Mouse (Mus musculus): ENCODE data around the gene H2-Ab1. TPM values are rescaled to one million over a fixed set of nuclear protein-coding genes. Genes with fewer than 3 reads are reported as not detected.

H2-Ab1 gene
- total RNA-seq, 1 experiment = 1.9 TPM

DNA sequence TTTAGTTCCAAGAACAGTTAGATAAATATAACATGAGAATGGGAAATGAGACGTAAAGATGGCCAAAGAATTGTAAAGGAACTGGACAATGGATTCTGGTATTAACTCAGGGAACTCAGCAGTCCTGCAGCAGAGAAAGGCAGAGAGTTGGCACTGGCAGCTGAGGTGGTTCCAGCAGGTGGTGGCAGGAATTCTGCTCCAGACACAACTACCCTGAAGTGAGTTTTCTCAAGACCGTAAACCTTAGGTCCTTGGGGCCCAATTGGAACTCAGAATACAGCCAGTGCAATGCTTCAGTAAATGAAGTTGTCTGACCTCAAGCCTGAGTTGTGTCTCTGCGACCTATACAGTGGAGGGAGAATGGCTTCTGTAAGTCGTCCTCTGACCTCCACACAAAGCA, 36.8 kb downstream of the H2-Ab1 start:
- Histone ChIP-seq H3K4me1 (ENCODE audit: control insufficient read depth in 2 of 2, insufficient read depth in 2 of 2, low read length in 2 of 2, poor library complexity in 1 of 2) (no peaks in the 10 kb centered on the region), H3K36me3 (ENCODE audit: control insufficient read depth, insufficient read depth, low read length, poor library complexity, severe bottlenecking) (no peaks in the 10 kb centered on the region), H3K9me3 (ENCODE audit: control insufficient read depth, insufficient read depth, low read depth, low read length) (no peaks in the 10 kb centered on the region), H3K27ac (ENCODE audit: insufficient read depth, low read depth, low read length, poor library complexity, severe bottlenecking) (no peak overlapping the region), H3K4me3 (ENCODE audit: insufficient read depth in 1 of 2, low read depth in 1 of 2, low read length in 2 of 2, poor library complexity in 1 of 2, severe bottlenecking in 1 of 2) (no peak overlapping the region), H3K9ac (ENCODE audit: insufficient read depth, low read depth, low read length, poor library complexity, severe bottlenecking) (no peak overlapping the region)
- in situ Hi-C loops (cut with MboI; ENCODE audit: low sequenced_read_pairs in 2 of 2, unreplicated experiment in 2 of 2) = no loop called here
- no peak for TF ChIP-seq CHD2 (IDR thresholded peaks at IDR 0.05; ENCODE audit: low read depth, low read length)
- TF ChIP-seq MAFK (IDR thresholded peaks at IDR 0.05; ENCODE audit: insufficient read depth, low read depth, low read length) = no peak
- no peak for TF ChIP-seq ZC3H11A (IDR thresholded peaks at IDR 0.05; ENCODE audit: borderline replicate concordance, low read depth, low read length)
- no peak for TF ChIP-seq HCFC1 (IDR thresholded peaks at IDR 0.05; ENCODE audit: borderline replicate concordance, insufficient read depth, low read length)
- TF ChIP-seq ZNF384 (IDR thresholded peaks at IDR 0.05; ENCODE audit: low read depth, low read length) = no peak
- DNase-seq (ENCODE audit: low read depth, low spot score) = no peak

DNA sequence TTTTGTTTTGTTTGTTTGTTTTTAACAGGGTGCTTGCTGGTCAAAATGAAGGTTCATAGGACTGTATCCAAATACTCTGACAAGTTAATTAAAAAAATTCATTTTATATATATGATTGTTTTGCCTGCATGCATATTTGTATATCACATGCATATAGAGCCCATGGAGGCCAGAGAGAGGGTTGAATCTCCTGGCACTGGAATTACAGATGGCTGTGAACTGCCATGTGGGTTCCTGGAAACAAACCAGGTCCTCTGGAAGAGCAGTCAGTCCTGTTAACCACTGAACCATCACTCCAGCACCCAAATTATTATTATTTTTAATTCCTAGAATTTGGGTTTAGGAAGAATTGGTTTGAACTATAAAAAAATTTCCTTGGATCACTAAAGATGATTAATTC, 37.8 kb downstream of the H2-Ab1 start:
- in situ Hi-C loops (cut with MboI; ENCODE audit: low sequenced_read_pairs in 2 of 2, unreplicated experiment in 2 of 2) = no loop called here
- Histone ChIP-seq H3K4me3 (ENCODE audit: insufficient read depth in 1 of 2, low read depth in 1 of 2, low read length in 2 of 2, poor library complexity in 1 of 2, severe bottlenecking in 1 of 2) (no peak overlapping the region), H3K27ac (ENCODE audit: insufficient read depth, low read depth, low read length, poor library complexity, severe bottlenecking) (no peak overlapping the region), H3K36me3 (ENCODE audit: control insufficient read depth, insufficient read depth, low read length, poor library complexity, severe bottlenecking) (no peaks in the 10 kb centered on the region), H3K9me3 (ENCODE audit: control insufficient read depth, insufficient read depth, low read depth, low read length) (no peaks in the 10 kb centered on the region), H3K4me1 (ENCODE audit: control insufficient read depth in 2 of 2, insufficient read depth in 2 of 2, low read length in 2 of 2, poor library complexity in 1 of 2) (peaks cover 0 to 3% of the 10 kb centered on the region in 2 experiments; a peak in 1 of 4 replicates), H3K9ac (ENCODE audit: insufficient read depth, low read depth, low read length, poor library complexity, severe bottlenecking) (no peak overlapping the region)
- DNase-seq (ENCODE audit: low read depth, low spot score) = no peak
- TF ChIP-seq HCFC1 (IDR thresholded peaks at IDR 0.05; ENCODE audit: borderline replicate concordance, insufficient read depth, low read length) (no peak), MAFK (IDR thresholded peaks at IDR 0.05; ENCODE audit: insufficient read depth, low read depth, low read length) (no peak), ZC3H11A (IDR thresholded peaks at IDR 0.05; ENCODE audit: borderline replicate concordance, low read depth, low read length) (no peak), CHD2 (IDR thresholded peaks at IDR 0.05; ENCODE audit: low read depth, low read length) (no peak), ZNF384 (IDR thresholded peaks at IDR 0.05; ENCODE audit: low read depth, low read length) (no peak)

DNA sequence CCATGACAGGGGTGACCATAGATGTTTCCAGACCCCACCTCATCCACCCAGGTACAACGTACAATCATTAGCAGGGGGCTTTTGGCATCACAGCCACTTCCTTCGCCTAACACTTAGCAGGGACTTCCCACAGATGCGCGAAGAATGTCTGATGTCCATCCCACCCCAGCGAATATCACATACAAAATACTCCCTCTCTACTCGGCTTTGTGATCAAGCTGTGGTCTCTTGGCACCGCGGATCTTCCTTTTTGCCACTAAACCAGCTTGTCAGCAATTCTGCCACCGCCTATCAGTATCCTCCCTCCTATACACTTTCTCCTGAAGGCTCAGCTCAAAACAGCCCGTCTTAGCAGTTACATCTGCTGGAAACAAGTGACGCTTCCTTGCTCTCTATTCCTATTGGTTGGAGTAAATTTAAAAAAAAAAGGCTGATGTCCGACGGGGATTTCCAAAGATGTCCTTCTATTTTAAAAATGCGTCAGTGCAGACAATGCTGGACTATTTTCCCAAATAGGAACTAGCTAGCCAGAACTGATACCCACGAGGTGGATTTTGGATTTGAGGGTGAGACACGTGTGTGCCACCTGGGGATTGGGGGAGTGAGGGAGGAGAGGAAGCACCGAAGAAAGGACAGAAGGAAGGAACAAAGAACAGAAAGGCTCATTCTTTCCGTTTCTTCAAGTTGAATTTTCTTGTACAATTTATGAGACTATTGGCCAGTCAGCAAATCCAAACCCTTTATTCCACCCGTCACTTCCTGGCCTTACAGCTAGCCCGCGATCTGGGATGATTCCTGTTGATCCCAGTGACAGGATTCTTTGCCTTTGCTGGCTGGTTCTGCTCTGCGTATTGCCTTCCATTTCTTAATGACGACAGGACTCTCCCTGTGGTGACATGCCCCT, 38.7 kb downstream of the H2-Ab1 start:
- in situ Hi-C loops (cut with MboI; ENCODE audit: low sequenced_read_pairs in 2 of 2, unreplicated experiment in 2 of 2) = no loop called here
- no peak overlapping the region for H3K9ac ChIP-seq (ENCODE audit: insufficient read depth, low read depth, low read length, poor library complexity, severe bottlenecking)
- H3K36me3 ChIP-seq (ENCODE audit: control insufficient read depth, insufficient read depth, low read length, poor library complexity, severe bottlenecking) = no peaks in the 10 kb centered on the region
- peak; percentile 53 for DNase-seq (ENCODE audit: low read depth, low spot score)
- no peaks in the 10 kb centered on the region for H3K9me3 ChIP-seq (ENCODE audit: control insufficient read depth, insufficient read depth, low read depth, low read length)
- peaks cover 0 to 3% of the 10 kb centered on the region in 2 experiments; a peak in 1 of 4 replicates for H3K4me1 ChIP-seq (ENCODE audit: control insufficient read depth in 2 of 2, insufficient read depth in 2 of 2, low read length in 2 of 2, poor library complexity in 1 of 2)
- peak overlapping the region in 1 of 2 experiments; percentile 58; a peak in 2 of 4 replicates for H3K4me3 ChIP-seq (ENCODE audit: insufficient read depth in 1 of 2, low read depth in 1 of 2, low read length in 2 of 2, poor library complexity in 1 of 2, severe bottlenecking in 1 of 2)
- no peak overlapping the region for H3K27ac ChIP-seq (ENCODE audit: insufficient read depth, low read depth, low read length, poor library complexity, severe bottlenecking)
- TF ChIP-seq ZC3H11A (IDR thresholded peaks at IDR 0.05; ENCODE audit: borderline replicate concordance, low read depth, low read length) = no peak
- TF ChIP-seq ZNF384 (IDR thresholded peaks at IDR 0.05; ENCODE audit: low read depth, low read length) = peak; percentile 94
- TF ChIP-seq HCFC1 (IDR thresholded peaks at IDR 0.05; ENCODE audit: borderline replicate concordance, insufficient read depth, low read length) = no peak
- no peak for TF ChIP-seq MAFK (IDR thresholded peaks at IDR 0.05; ENCODE audit: insufficient read depth, low read depth, low read length)
- TF ChIP-seq CHD2 (IDR thresholded peaks at IDR 0.05; ENCODE audit: low read depth, low read length) = peak; percentile 97

DNA sequence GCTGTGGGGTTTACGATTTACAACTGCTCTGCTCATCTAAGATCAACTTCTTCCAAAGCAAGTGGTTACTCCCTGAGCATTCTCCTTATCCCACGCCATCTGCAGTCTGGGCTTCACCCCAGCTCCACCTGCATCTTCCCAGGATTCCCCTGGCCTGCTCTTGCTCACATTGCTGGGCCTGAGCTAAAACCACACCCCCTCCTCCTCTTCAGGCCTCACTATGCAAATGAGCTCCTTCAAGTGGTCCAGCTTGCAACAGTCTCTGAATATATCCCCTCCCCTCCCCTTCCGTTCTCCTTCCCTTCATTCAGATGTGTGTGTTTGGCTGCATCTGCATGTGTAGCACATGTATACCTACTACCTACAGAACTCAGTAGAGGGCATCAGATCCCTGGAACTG, 41.9 kb downstream of the H2-Ab1 start:
- H3K27ac ChIP-seq (ENCODE audit: insufficient read depth, low read depth, low read length, poor library complexity, severe bottlenecking) = no peak overlapping the region
- peaks cover 0 to 3% of the 10 kb centered on the region in 2 experiments; a peak in 1 of 4 replicates for H3K4me1 ChIP-seq (ENCODE audit: control insufficient read depth in 2 of 2, insufficient read depth in 2 of 2, low read length in 2 of 2, poor library complexity in 1 of 2)
- no peak overlapping the region for H3K9ac ChIP-seq (ENCODE audit: insufficient read depth, low read depth, low read length, poor library complexity, severe bottlenecking)
- no peak for TF ChIP-seq ZC3H11A (IDR thresholded peaks at IDR 0.05; ENCODE audit: borderline replicate concordance, low read depth, low read length)
- no peak for TF ChIP-seq CHD2 (IDR thresholded peaks at IDR 0.05; ENCODE audit: low read depth, low read length)
- TF ChIP-seq HCFC1 (IDR thresholded peaks at IDR 0.05; ENCODE audit: borderline replicate concordance, insufficient read depth, low read length) = no peak
- no peak for TF ChIP-seq MAFK (IDR thresholded peaks at IDR 0.05; ENCODE audit: insufficient read depth, low read depth, low read length)
- no peak for TF ChIP-seq ZNF384 (IDR thresholded peaks at IDR 0.05; ENCODE audit: low read depth, low read length)
- H3K36me3 ChIP-seq (ENCODE audit: control insufficient read depth, insufficient read depth, low read length, poor library complexity, severe bottlenecking) = no peaks in the 10 kb centered on the region
- in situ Hi-C loops (cut with MboI; ENCODE audit: low sequenced_read_pairs in 2 of 2, unreplicated experiment in 2 of 2) = no loop called here
- no peak overlapping the region for H3K4me3 ChIP-seq (ENCODE audit: insufficient read depth in 1 of 2, low read depth in 1 of 2, low read length in 2 of 2, poor library complexity in 1 of 2, severe bottlenecking in 1 of 2)
- no peak for DNase-seq (ENCODE audit: low read depth, low spot score)
- H3K9me3 ChIP-seq (ENCODE audit: control insufficient read depth, insufficient read depth, low read depth, low read length) = no peaks in the 10 kb centered on the region

Measured in ES-E14 (cell line).